Mouse (Mus musculus): ENCODE measurements around the gene Cdh23.

Gene Cdh23

GRCm38 (mm10) chr10:60346056-60346455 lies 350.2 kb downstream of the Cdh23 start:
- no peak for DNase-seq (ENCODE audit: low spot score in 2 of 2)

GRCm38 (mm10) chr10:60344111-60344510 lies 352.2 kb downstream of the Cdh23 start:
- no peak for DNase-seq (ENCODE audit: low spot score in 2 of 2)

- DNase-seq (ENCODE audit: low spot score in 2 of 2), result no peak
Observed at GRCm38 (mm10) chr10:60341528-60341927, 354.8 kb downstream of the Cdh23 start.

- DNase-seq (ENCODE audit: low spot score in 2 of 2), result no peak
Observed at GRCm38 (mm10) chr10:60335021-60335420, 361.3 kb downstream of the Cdh23 start.

- DNase-seq (ENCODE audit: low spot score in 2 of 2), result no peak
Observed at GRCm38 (mm10) chr10:60334583-60334982, 361.7 kb downstream of the Cdh23 start.

GRCm38 (mm10) chr10:60328963-60329650 lies 367.2 kb downstream of the Cdh23 start:
- DNase-seq (ENCODE audit: low spot score in 2 of 2), result peak in 1 of 2 experiments; percentile 17

GRCm38 (mm10) chr10:60316166-60316565 lies 380.1 kb downstream of the Cdh23 start:
- no peak for DNase-seq (ENCODE audit: low spot score in 2 of 2)

- DNase-seq (ENCODE audit: low spot score in 2 of 2), result no peak
Observed at GRCm38 (mm10) chr10:60313606-60314005, 382.7 kb downstream of the Cdh23 start.

GRCm38 (mm10) chr10:60310629-60311028 lies 385.7 kb downstream of the Cdh23 start:
- DNase-seq (ENCODE audit: low spot score in 2 of 2), result no peak

GRCm38 (mm10) chr10:60304854-60305628 lies 391.2 kb downstream of the Cdh23 start:
- peak; percentile 79 to 80 for DNase-seq (ENCODE audit: low spot score in 2 of 2)

- no peak for DNase-seq (ENCODE audit: low spot score in 2 of 2)
Observed at GRCm38 (mm10) chr10:60303419-60303818, 392.9 kb downstream of the Cdh23 start.

GRCm38 (mm10) chr10:60299636-60300035 lies 396.7 kb downstream of the Cdh23 start:
- DNase-seq (ENCODE audit: low spot score in 2 of 2), result no peak

- no peak for DNase-seq (ENCODE audit: low spot score in 2 of 2)
Observed at GRCm38 (mm10) chr10:60296027-60296426, 400.3 kb downstream of the Cdh23 start.

- no peak for DNase-seq (ENCODE audit: low spot score in 2 of 2)
Observed at GRCm38 (mm10) chr10:60295356-60295755, 400.9 kb downstream of the Cdh23 start.

- DNase-seq (ENCODE audit: low spot score in 2 of 2), result no peak
Observed at GRCm38 (mm10) chr10:60294621-60295020, 401.7 kb downstream of the Cdh23 start.

- no peak for DNase-seq (ENCODE audit: low spot score in 2 of 2)
Observed at GRCm38 (mm10) chr10:60292209-60292608, 404.1 kb downstream of the Cdh23 start.

GRCm38 (mm10) chr10:60290739-60291110 lies 405.6 kb downstream of the Cdh23 start:
- no peak for DNase-seq (ENCODE audit: low spot score in 2 of 2)

- no peak for DNase-seq (ENCODE audit: low spot score in 2 of 2)
Observed at GRCm38 (mm10) chr10:60290026-60290738, 406.1 kb downstream of the Cdh23 start.

- DNase-seq (ENCODE audit: low spot score in 2 of 2), result no peak
Observed at GRCm38 (mm10) chr10:60289216-60289615, 407.1 kb downstream of the Cdh23 start.

- DNase-seq (ENCODE audit: low spot score in 2 of 2), result no peak
Observed at GRCm38 (mm10) chr10:60287726-60288125, 408.6 kb downstream of the Cdh23 start.

- DNase-seq (ENCODE audit: low spot score in 2 of 2), result no peak
Observed at GRCm38 (mm10) chr10:60287161-60287560, 409.1 kb downstream of the Cdh23 start.

- no peak for DNase-seq (ENCODE audit: low spot score in 2 of 2)
Observed at GRCm38 (mm10) chr10:60286546-60286945, 409.7 kb downstream of the Cdh23 start.

All from right cerebral cortex, adult 2 months (tissue).